Mouse (Mus musculus) ES-Bruce4 (cell line): ENCODE measurements around the gene St3gal3. TPM values are rescaled to one million over a fixed set of nuclear protein-coding genes. Genes with fewer than 3 reads are reported as not detected.

ENCODE experiments used
- H3K27ac ChIP-seq: 2 replicates; pipeline ENCODE4 v1.5.1; 2012; ENCODE audit warnings: low read length, inconsistent platforms; ENCODE audit not compliant: insufficient read depth
- H3K27me3 ChIP-seq: 2 replicates; pipeline ENCODE4 v1.6.1; 2012; ENCODE audit warnings: mild to moderate bottlenecking, low read length, inconsistent platforms; ENCODE audit not compliant: control insufficient read depth, poor library complexity, insufficient read depth, severe bottlenecking
- H3K36me3 ChIP-seq: 2 replicates; pipeline ENCODE4 v1.6.1; 2012; ENCODE audit warnings: inconsistent platforms, mild to moderate bottlenecking, low read length, moderate library complexity; ENCODE audit not compliant: control insufficient read depth, poor library complexity, insufficient read depth, severe bottlenecking
- H3K4me1 ChIP-seq: one replicate; pipeline ENCODE4 v1.8.1; 2011; ENCODE audit warnings: low read length; ENCODE audit not compliant: control insufficient read depth, insufficient read depth
- H3K4me3 ChIP-seq: 2 replicates; pipeline ENCODE4 v1.5.1; 2011; ENCODE audit warnings: low read depth, mild to moderate bottlenecking, low read length
- H3K9ac ChIP-seq: 2 replicates; pipeline ENCODE4 v1.6.1; 2012; ENCODE audit warnings: low read depth, mild to moderate bottlenecking, inconsistent platforms; ENCODE audit not compliant: poor library complexity, severe bottlenecking
- H3K9me3 ChIP-seq: replicated peaks from 2 replicates; pipeline ENCODE4 v1.6.1; 2012; ENCODE audit warnings: mild to moderate bottlenecking, low read length, inconsistent platforms; ENCODE audit not compliant: control insufficient read depth, poor library complexity, insufficient read depth, severe bottlenecking
- CTCF ChIP-seq: IDR thresholded peaks from one replicate; pipeline ENCODE4 v1.8.1; 2011; ENCODE audit warnings: low read depth, low read length
- EP300 ChIP-seq: IDR thresholded peaks from 2 replicates; pipeline ENCODE4 v1.6.1; 2011; ENCODE audit warnings: low read depth, low read length; ENCODE audit not compliant: insufficient read depth
- POLR2A ChIP-seq: IDR thresholded peaks from one replicate; pipeline ENCODE4 v1.8.1; 2011; ENCODE audit warnings: low read length; ENCODE audit not compliant: insufficient read depth
- polyA plus RNA-seq: library from polyadenylated mRNA; stranded (reverse); fragments of >200 nt; gene quantifications from 2 replicates; pipeline ENCODE4 v1.2.4, GENCODE M21; 2011; ENCODE audit warnings: low read depth; ENCODE audit not compliant: missing spikeins, insufficient read depth, insufficient read length

St3gal3 gene
- polyA plus RNA-seq, 1 experiment: 13.9 TPM

DNA sequence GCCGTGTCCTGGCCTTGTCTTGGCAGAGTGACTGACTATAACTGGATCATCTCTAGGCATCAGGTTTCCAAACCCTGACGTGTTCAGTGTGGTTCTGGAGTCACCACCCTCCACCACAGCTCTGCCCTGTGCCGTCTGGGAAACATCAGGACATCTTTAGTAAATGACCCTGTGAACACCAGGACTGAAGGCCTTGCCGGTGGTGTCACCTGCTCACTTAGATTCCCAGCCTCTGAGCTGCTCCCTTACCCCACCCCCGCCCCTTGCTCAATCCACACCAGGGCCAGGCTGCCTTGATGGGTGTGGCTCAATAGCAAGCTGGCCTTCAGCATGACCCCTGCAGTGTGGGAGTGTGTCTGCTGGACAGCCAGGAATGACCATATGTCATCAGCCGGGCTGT, 119.1 kb downstream of the St3gal3 start:
- Histone ChIP-seq H3K36me3 (no peaks in the 10 kb centered on the region), H3K9ac (no peak overlapping the region), H3K9me3 (no peaks in the 10 kb centered on the region), H3K27me3 (no peaks in the 10 kb centered on the region), H3K4me3 (no peak overlapping the region), H3K27ac (no peak overlapping the region), H3K4me1 (peaks cover 14% of the 10 kb centered on the region)
- peak; percentile 90 for TF ChIP-seq EP300
- no peak for TF ChIP-seq CTCF
- TF ChIP-seq POLR2A: no peak

DNA sequence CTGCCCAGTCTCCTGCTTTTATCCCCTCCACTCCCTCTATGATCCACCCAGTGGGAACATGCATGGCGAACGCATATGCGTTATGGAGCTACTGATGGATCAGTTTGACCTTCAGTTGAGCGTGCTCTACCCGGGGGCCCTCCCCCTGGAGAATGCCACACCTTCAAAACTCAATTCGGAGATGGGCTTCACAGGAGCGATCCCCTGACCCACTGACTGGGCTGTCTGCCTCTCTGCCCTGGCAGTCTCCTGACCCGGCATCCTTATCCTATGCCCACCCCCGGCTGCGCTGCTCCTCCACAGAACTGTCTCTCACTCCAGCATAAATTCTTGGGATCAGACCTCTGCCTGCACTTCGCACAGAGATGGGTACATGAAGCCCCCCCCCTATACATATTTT, 119.6 kb downstream of the St3gal3 start:
- Histone ChIP-seq H3K9ac (no peak overlapping the region), H3K27ac (no peak overlapping the region)

DNA sequence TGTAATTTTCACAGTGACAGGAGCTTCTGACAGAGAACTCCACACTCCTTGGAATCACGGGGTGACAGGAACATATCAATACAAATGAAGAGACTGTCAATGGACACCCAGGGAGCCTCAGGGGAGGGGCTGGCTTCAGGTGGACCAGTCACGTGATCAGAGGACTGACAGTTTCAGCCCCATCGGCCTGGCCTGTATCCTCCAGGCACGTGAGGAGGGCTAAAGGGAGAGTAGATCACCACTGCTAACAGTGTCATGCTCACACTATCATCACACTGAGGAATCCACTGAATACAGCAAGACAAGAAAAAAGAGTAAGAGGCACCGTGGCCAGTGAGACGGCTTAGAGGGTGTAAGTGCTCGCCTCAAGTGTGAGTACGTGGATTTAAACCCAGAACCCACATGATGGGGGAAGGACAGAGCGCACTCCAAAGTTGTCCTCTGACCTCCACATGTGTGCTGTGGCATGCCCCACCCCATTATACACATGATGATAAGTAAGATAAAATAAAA, 124.0 kb downstream of the St3gal3 start:
- H3K4me3 ChIP-seq: no peak overlapping the region
- H3K36me3 ChIP-seq: no peaks in the 10 kb centered on the region
- H3K9me3 ChIP-seq: no peaks in the 10 kb centered on the region
- no peak overlapping the region for H3K9ac ChIP-seq
- no peak overlapping the region for H3K27ac ChIP-seq
- no peaks in the 10 kb centered on the region for H3K27me3 ChIP-seq
- TF ChIP-seq POLR2A (no peak), CTCF (no peak), EP300 (no peak)
- H3K4me1 ChIP-seq: peaks cover 10% of the 10 kb centered on the region

More for the DNA sequence above, 119.6 kb downstream of the St3gal3 start:
- no peaks in the 10 kb centered on the region for H3K9me3 ChIP-seq
- H3K4me3 ChIP-seq: no peak overlapping the region
- no peaks in the 10 kb centered on the region for H3K36me3 ChIP-seq
- TF ChIP-seq POLR2A (no peak), EP300 (no peak), CTCF (no peak)
- H3K4me1 ChIP-seq: peaks cover 14% of the 10 kb centered on the region
- H3K27me3 ChIP-seq: no peaks in the 10 kb centered on the region

DNA sequence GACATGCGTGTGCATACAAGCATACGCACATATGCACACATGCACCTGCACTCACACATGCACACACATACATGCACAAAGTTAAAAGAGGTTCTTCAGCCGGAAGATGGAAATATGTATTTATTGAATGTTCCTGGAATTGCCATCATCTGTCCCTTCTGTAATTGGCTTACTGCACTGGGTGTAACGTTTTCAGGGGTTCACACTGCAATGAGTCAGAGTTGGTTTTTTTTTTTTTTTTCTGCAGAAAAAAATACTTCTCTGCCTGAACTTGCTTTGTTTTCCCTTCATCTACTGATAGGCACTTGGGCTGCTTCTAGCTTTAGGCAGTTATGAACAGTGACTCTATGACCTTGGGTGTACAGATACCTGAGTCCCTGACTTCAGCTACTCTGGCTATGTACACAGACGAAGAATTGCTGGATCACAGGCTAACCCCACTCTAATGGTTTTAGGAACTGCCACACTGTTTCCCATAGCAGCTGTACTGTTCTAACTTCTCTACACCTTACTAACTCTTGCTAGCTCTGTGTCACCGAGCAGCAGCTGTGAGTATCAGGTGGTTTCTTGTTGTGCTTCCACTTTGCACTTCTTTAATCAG, 126.2 kb downstream of the St3gal3 start:
- no peaks in the 10 kb centered on the region for H3K36me3 ChIP-seq
- no peak overlapping the region for H3K27ac ChIP-seq
- H3K9ac ChIP-seq: no peak overlapping the region
- no peaks in the 10 kb centered on the region for H3K4me1 ChIP-seq
- TF ChIP-seq CTCF (no peak), EP300 (no peak)
- H3K9me3 ChIP-seq: no peaks in the 10 kb centered on the region
- H3K27me3 ChIP-seq: no peaks in the 10 kb centered on the region
- no peak overlapping the region for H3K4me3 ChIP-seq

DNA sequence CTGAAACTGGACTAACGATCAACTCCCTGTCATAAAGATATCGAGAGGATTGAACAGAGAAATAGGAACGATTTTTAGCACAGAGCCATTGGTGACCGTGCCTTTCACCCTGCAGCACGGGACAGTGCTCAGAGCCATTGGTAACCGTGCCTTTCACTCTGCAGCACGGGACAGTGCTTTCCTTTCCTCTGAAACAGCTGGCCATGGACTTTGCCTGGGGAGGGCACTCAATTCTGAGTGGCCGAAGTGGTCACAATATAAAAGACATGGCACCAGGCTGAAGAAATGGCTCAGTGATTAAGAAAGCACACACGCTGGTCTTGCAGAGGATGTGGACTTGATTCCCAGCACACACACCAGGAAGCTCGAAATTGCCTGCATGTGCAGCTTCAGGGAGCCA, 133.4 kb downstream of the St3gal3 start:
- no peak overlapping the region for H3K4me3 ChIP-seq
- no peak overlapping the region for H3K27ac ChIP-seq
- no peaks in the 10 kb centered on the region for H3K27me3 ChIP-seq
- no peaks in the 10 kb centered on the region for H3K4me1 ChIP-seq
- H3K9me3 ChIP-seq: no peaks in the 10 kb centered on the region
- H3K9ac ChIP-seq: no peak overlapping the region
- no peak for TF ChIP-seq POLR2A
- TF ChIP-seq CTCF: no peak
- H3K36me3 ChIP-seq: no peaks in the 10 kb centered on the region

DNA sequence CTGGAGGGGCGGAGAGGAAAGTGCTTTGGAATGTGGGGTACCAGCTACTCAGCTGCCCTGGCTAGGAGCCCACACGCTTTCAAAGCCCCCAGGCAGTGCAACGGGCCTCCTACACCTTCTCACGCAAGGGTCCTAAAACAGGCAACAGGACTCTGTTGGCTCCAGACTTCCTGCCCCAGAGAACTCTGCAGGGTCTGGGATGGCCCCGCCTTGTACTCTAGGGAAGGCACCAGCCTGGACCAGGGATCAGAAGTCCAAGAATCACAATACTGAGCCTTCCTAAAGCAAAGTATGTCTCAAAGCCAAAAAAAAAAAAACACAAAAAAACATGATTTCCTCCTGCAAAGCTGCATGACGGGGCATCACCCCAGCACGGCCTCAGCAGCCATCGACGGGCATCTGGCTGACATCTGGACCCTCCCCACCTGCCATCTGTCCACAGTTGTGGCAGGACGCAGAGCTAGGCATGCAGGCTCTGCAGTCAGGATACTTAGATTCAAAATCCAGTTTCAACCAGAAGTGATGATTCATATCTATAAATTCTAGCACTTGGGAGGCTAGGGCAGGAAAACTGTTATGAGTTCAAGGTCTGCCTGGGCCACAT, 134.0 kb downstream of the St3gal3 start:
- Histone ChIP-seq H3K36me3 (no peaks in the 10 kb centered on the region), H3K27me3 (no peaks in the 10 kb centered on the region), H3K4me1 (no peaks in the 10 kb centered on the region), H3K9me3 (no peaks in the 10 kb centered on the region), H3K27ac (no peak overlapping the region), H3K9ac (no peak overlapping the region), H3K4me3 (no peak overlapping the region)
- TF ChIP-seq CTCF (no peak), EP300 (no peak), POLR2A (no peak)
